ENCODE assay signal across 19 mouse cellular contexts in genomic region chr7:131648276-131648675, GRCm38 (mm10).
"Had no signal": no experiment of that assay in that cellular context is flagged by ENCODE, and none has a peak within 500 bp of the region (broad histone marks: within the 10 kb centered on the region; RNA-seq: fewer than 3 reads in every experiment).

No protein-coding gene starts in this region.

- H3K9me3 ChIP-seq: intestine, embryonic 15.5 days; liver, embryonic 13.5 days; midbrain, embryonic 13.5 days; neural tube, embryonic 13.5 days; stomach, embryonic 15.5 days had no signal

- H3K4me2 ChIP-seq: intestine, embryonic 15.5 days; liver, embryonic 13.5 days; midbrain, embryonic 13.5 days; neural tube, embryonic 13.5 days; stomach, embryonic 15.5 days had no signal

- H3K27ac ChIP-seq: intestine, embryonic 15.5 days; left cerebral cortex, adult 2 months; liver, embryonic 13.5 days; midbrain, embryonic 13.5 days; neural tube, embryonic 13.5 days; stomach, embryonic 15.5 days had no signal

- DNase-seq: kidney, adult 11 months; kidney, adult 9 months; kidney, postnatal 36 days; layer of hippocampus, postnatal 36 days; liver, embryonic 13.5 days; lung, adult 2 months; lung, postnatal 36 days; retina, postnatal 1 day; right cerebral cortex, postnatal 25 days; spleen, adult 18-20 months; thymus, postnatal 25 days had no signal

- H3K9ac ChIP-seq: intestine, embryonic 15.5 days; liver, embryonic 13.5 days; midbrain, embryonic 13.5 days; neural tube, embryonic 13.5 days; stomach, embryonic 15.5 days had no signal

- ATAC-seq: intestine, embryonic 15.5 days; midbrain, embryonic 13.5 days; midbrain, embryonic 16.5 days had no signal

- H3K36me3 ChIP-seq: intestine, embryonic 15.5 days; liver, embryonic 13.5 days; midbrain, embryonic 13.5 days; neural tube, embryonic 13.5 days; stomach, embryonic 15.5 days had no signal

- H3K4me1 ChIP-seq: intestine, embryonic 15.5 days; liver, embryonic 13.5 days; megakaryocyte, embryonic 14.5 days had no signal

- H3K4me3 ChIP-seq: intestine, embryonic 15.5 days; left cerebral cortex, adult 2 months; liver, embryonic 13.5 days; megakaryocyte, embryonic 14.5 days; midbrain, embryonic 13.5 days; myocyte; neural tube, embryonic 13.5 days; stomach, embryonic 15.5 days had no signal
